Mouse (Mus musculus) heart, embryonic 10.5 days (tissue): Measurements from ENCODE around the gene Cnfn. TPM values are rescaled to one million over a fixed set of nuclear protein-coding genes. Genes with fewer than 3 reads are reported as not detected.

Source experiments
- DNase-seq: peaks from one replicate; pipeline ENCODE4 v3.0.0-alpha.2; 2017; ENCODE audit warnings: low spot score
- H3K27ac ChIP-seq: fragments of 300-500 bp; sonication (generic); 2 replicates; pipeline ENCODE4 v1.5.1; 2016; ENCODE audit warnings: mild to moderate bottlenecking
- H3K27me3 ChIP-seq: fragments of 300-500 bp; sonication (generic); 2 replicates; pipeline ENCODE4 v1.6.1; 2016; ENCODE audit warnings: mild to moderate bottlenecking; ENCODE audit not compliant: poor library complexity, insufficient read depth, severe bottlenecking
- H3K36me3 ChIP-seq: fragments of 300-500 bp; sonication (generic); 2 replicates; pipeline ENCODE4 v1.6.1; 2016; ENCODE audit warnings: mild to moderate bottlenecking, moderate library complexity
- H3K4me1 ChIP-seq: fragments of 300-500 bp; sonication (generic); 2 replicates; pipeline ENCODE4 v1.6.1; 2016; ENCODE audit warnings: mild to moderate bottlenecking
- H3K4me3 ChIP-seq: fragments of 300-500 bp; sonication (generic); 2 replicates; pipeline ENCODE4 v1.5.1; 2016; ENCODE audit warnings: mild to moderate bottlenecking, moderate library complexity
- H3K9me3 ChIP-seq: fragments of 300-500 bp; sonication (generic); 2 replicates; pipeline ENCODE4 v1.6.1; 2016; ENCODE audit warnings: mild to moderate bottlenecking, moderate library complexity
- WGBS: fragments of 180-500 bp; shearing (Covaris S2); methylation state at CpG from one replicate; pipeline ENCODE4 v1.1.7; 2016; 5-methylcytosine and 5-hydroxymethylcytosine counted together
- polyA plus RNA-seq: library from polyadenylated mRNA; unstranded; fragments of >200 nt; fragmentation: Nextera tagmentation; extraction: Ambion mirVana; gene quantifications from 2 replicates; pipeline ENCODE4 v1.2.1, GENCODE M21; 2016

Cnfn gene
- polyA plus RNA-seq, 1 experiment from 2014 or later: not detected

GRCm38 (mm10) chr7:25377100-25377700, 7.7 kb upstream of the Cnfn start:
- WGBS: 33% methylated on average over 8 of the region's 8 CpGs
- peaks cover 7% of the 10 kb centered on the region; the same call in 1 of the 2 replicates for H3K27me3 ChIP-seq
- H3K27ac ChIP-seq: peak overlapping the region; percentile 67; the same call in 1 of the 2 replicates
- peak overlapping the region; percentile 59 for H3K4me3 ChIP-seq
- H3K36me3 ChIP-seq: no peaks in the 10 kb centered on the region
- no peaks in the 10 kb centered on the region for H3K9me3 ChIP-seq
- no peak for DNase-seq
- peaks cover 32% of the 10 kb centered on the region for H3K4me1 ChIP-seq

- Histone ChIP-seq H3K27ac (peak overlapping the region; percentile 67), H3K9me3 (no peaks in the 10 kb centered on the region), H3K27me3 (peaks cover 7% of the 10 kb centered on the region; the same call in 1 of the 2 replicates), H3K4me3 (peak overlapping the region; percentile 59), H3K4me1 (peaks cover 32% of the 10 kb centered on the region), H3K36me3 (no peaks in the 10 kb centered on the region)
- 3% methylated on average over 17 of the region's 17 CpGs for WGBS
- peak; percentile 93 for DNase-seq
These were observed 7.0 kb upstream of the Cnfn start for GRCm38 (mm10) chr7:25376556-25376955.

GRCm38 (mm10) chr7:25372441-25372840, 2.9 kb upstream of the Cnfn start:
- Histone ChIP-seq H3K9me3 (no peaks in the 10 kb centered on the region), H3K4me3 (no peak overlapping the region), H3K4me1 (peaks cover 21% of the 10 kb centered on the region), H3K36me3 (no peaks in the 10 kb centered on the region), H3K27ac (no peak overlapping the region), H3K27me3 (peaks cover 37% of the 10 kb centered on the region)
- WGBS: 83% methylated on average over 5 of the region's 5 CpGs
- no peak for DNase-seq

- peaks cover 12% of the 10 kb centered on the region for H3K36me3 ChIP-seq
- H3K27ac ChIP-seq: no peak overlapping the region
- H3K4me1 ChIP-seq: peaks cover 8% of the 10 kb centered on the region; the same call in 1 of the 2 replicates
- no peaks in the 10 kb centered on the region for H3K9me3 ChIP-seq
- H3K4me3 ChIP-seq: no peak overlapping the region
- DNase-seq: no peak
- H3K27me3 ChIP-seq: peaks cover 68% of the 10 kb centered on the region
- WGBS: 24% methylated on average over 12 of the region's 12 CpGs
These were observed 1.2 kb downstream of the Cnfn start for GRCm38 (mm10) chr7:25368333-25368732.

- peaks cover 15% of the 10 kb centered on the region for H3K36me3 ChIP-seq
- H3K27me3 ChIP-seq: peaks cover 68% of the 10 kb centered on the region
- peaks cover 8% of the 10 kb centered on the region; the same call in 1 of the 2 replicates for H3K4me1 ChIP-seq
- H3K27ac ChIP-seq: no peak overlapping the region
- no peak for DNase-seq
- H3K4me3 ChIP-seq: peak overlapping the region; percentile 37
- 3% methylated on average over 33 of the region's 33 CpGs for WGBS
- no peaks in the 10 kb centered on the region for H3K9me3 ChIP-seq
These were observed 1.8 kb downstream of the Cnfn start for GRCm38 (mm10) chr7:25367632-25368293.

DNA sequence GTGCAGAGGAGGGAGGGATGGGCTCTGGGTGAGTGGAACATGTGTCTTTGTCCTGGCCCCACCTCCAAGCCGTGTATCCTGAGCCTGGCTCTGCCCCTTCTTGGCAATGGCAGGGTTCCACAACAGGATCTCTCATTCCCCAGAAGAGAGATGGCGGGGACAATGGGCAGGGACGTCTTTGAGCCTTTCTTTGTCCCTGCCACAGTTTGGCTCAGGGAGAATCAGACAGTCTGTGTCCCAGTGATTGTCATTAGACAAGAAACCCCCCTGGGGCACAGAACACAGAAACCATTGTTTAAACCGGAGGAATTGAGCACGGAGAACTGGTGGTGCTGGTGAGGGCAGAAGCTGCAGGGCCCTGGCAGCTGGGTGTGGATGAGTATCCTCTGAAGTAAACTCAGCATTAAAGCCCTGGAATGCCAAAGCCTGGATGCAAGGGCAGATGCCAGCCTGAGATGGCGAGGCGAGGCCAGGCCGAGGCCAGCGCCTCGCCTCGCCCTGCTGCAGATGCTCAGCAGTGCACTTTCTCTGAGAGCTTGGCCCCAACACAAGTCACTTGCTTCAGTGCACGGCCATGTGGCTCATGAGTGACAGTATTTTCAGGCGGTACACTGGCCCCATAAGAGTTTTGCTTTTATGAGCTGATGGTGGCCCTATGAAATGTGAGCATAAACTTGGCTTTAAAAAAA, 3.4 kb downstream of the Cnfn start:
- DNase-seq: no peak
- no peak overlapping the region for H3K27ac ChIP-seq
- H3K4me3 ChIP-seq: no peak overlapping the region
- H3K4me1 ChIP-seq: peaks cover 8% of the 10 kb centered on the region; the same call in 1 of the 2 replicates
- peaks cover 24% of the 10 kb centered on the region for H3K36me3 ChIP-seq
- peaks cover 67% of the 10 kb centered on the region for H3K27me3 ChIP-seq
- 54% methylated on average over 13 of the region's 13 CpGs for WGBS
- no peaks in the 10 kb centered on the region for H3K9me3 ChIP-seq

DNA sequence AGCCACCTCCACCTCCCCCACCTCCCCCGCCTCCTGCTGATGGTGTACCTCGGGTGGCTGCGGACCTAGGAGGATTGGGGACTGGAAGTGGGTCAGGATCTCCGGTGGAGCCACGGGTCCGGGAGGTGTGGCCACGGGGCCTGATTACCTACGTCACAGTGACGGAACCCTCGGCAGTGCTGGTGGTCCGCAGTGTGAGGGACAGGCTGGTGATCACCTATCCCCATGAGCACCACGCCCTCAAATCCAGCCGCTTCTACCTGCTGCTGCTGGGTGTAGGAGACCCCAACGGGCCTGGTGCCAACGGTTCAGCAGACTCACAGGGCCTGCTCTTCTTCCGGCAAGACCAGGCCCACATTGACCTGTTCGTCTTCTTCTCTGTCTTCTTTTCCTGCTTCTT, 5.9 kb downstream of the Cnfn start:
- DNase-seq: no peak
- no peak overlapping the region for H3K27ac ChIP-seq
- H3K27me3 ChIP-seq: peaks cover 43% of the 10 kb centered on the region
- H3K9me3 ChIP-seq: no peaks in the 10 kb centered on the region
- H3K36me3 ChIP-seq: peaks cover 48% of the 10 kb centered on the region
- H3K4me1 ChIP-seq: peaks cover 9% of the 10 kb centered on the region; the same call in 1 of the 2 replicates
- no peak overlapping the region for H3K4me3 ChIP-seq
- 93% methylated on average over 17 of the region's 17 CpGs for WGBS

DNA sequence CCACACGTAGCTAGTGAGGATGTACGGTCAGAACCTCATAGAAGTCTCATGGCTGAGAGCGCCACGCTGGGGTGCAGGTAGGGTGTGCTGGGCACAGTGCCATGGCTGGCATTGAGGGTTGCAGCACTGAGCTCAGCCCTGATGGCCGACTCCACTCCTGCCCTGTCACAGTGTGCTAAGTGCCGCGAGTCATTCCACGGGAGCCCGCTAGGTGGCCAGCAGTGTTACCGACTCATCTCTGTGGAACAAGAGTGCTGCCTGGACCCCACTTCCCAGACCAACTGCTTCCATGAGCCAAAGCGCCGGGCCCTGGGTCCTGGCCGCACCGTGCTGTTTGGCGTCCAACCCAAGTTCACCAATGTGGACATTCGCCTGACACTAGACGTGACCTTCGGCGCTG, 6.4 kb downstream of the Cnfn start:
- Histone ChIP-seq H3K27me3 (peaks cover 38% of the 10 kb centered on the region), H3K36me3 (peaks cover 53% of the 10 kb centered on the region), H3K4me3 (no peak overlapping the region), H3K27ac (no peak overlapping the region), H3K4me1 (peaks cover 13% of the 10 kb centered on the region), H3K9me3 (no peaks in the 10 kb centered on the region)
- no peak for DNase-seq
- WGBS: 82% methylated on average over 19 of the region's 19 CpGs

DNA sequence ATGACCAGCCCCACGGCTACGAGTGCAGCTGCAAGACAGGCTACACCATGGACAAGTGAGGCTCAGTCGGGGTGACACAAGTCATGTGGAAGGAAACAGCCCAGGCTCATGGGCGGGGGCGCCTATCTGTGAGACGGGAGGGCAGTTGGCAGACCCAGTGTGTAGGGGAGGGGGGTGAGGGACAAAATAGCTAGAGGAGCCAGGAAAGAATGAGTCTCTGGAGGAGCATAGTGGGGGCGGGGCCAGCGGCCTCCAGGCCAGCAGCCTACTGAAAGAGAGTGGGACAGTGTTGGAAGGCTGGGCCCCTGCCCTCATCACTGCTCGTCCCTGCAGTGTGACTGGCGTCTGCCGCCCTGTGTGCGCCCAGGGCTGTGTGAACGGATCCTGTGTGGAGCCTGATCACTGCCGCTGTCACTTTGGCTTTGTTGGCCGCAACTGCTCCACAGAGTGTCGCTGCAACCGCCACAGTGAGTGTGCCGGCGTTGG, 10.8 kb downstream of the Cnfn start:
- Histone ChIP-seq H3K9me3 (no peaks in the 10 kb centered on the region), H3K4me1 (peaks cover 7% of the 10 kb centered on the region), H3K27ac (0 out of 2 replicates have a peak overlapping the region, but pooled peaks have one; percentile 6), H3K36me3 (peaks cover 79% of the 10 kb centered on the region), H3K27me3 (no peaks in the 10 kb centered on the region), H3K4me3 (no peak overlapping the region)
- 81% methylated on average over 19 of the region's 19 CpGs for WGBS
- DNase-seq: no peak

DNA sequence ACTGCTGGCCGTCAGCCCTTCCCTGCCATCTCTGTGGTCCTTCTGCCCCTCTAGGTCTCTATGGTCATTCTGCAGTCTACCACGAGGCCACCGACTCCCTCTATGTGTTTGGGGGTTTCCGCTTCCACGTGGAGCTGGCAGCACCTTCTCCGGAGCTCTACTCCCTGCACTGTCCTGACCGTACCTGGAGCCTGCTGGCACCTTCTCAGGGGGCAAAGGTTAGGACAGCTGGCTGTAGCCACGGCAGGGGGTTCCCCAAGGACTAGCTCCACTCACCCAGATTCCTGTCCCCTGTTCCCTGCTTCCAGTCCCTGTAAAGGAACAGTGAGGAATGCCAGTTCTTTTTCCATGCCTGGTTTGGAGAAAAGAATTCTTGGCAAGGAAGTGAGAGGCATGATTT, 20.7 kb downstream of the Cnfn start:
- no peak for DNase-seq
- no peaks in the 10 kb centered on the region for H3K27me3 ChIP-seq
- no peak overlapping the region for H3K27ac ChIP-seq
- H3K9me3 ChIP-seq: peaks cover 11% of the 10 kb centered on the region; the same call in 1 of the 2 replicates
- H3K36me3 ChIP-seq: peaks cover 72% of the 10 kb centered on the region
- WGBS: 84% methylated on average over 8 of the region's 8 CpGs
- H3K4me1 ChIP-seq: peaks cover 8% of the 10 kb centered on the region; the same call in 1 of the 2 replicates
- H3K4me3 ChIP-seq: no peak overlapping the region

DNA sequence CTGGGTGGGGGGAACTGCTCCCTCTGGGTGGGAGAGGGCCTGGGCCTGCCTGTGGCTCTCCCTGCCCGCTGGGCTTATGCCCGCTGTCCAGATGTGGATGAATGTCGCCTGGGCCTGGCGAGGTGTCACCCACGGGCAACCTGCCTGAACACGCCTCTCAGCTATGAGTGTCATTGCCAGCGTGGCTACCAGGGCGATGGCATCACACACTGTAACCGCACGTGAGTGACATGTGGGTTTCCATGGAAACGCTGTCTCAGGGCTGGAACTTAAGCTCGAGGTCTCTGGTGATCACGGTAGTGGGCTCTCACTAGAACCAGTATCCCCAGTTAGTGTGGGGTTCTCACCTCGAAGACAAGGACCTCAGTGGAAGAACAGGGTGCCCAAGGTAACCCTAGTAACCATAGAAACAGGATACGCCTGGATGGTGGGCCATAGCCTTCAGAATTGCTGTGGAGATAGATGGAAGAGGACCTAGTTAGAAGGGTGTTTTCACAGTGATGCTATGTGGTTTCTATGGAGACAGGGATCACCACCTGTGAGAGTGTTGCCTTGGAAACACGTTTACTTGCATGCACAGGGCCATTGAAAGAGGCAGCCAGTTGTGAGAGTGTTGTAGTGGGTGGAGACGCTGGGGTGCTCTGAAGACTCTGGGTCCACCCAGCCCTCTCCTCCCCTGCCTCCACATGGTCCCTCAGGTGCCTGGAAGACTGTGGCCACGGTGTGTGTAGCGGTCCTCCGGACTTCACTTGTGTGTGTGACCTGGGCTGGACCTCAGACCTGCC, 28.3 kb downstream of the Cnfn start:
- H3K4me1 ChIP-seq: peaks cover 8% of the 10 kb centered on the region; the same call in 1 of the 2 replicates
- no peak overlapping the region for H3K4me3 ChIP-seq
- WGBS: 87% methylated on average over 20 of the region's 20 CpGs
- H3K9me3 ChIP-seq: no peaks in the 10 kb centered on the region
- H3K36me3 ChIP-seq: peaks cover 62% of the 10 kb centered on the region
- no peaks in the 10 kb centered on the region for H3K27me3 ChIP-seq
- DNase-seq: no peak
- no peak overlapping the region for H3K27ac ChIP-seq

GRCm38 (mm10) chr7:25339329-25339728, 30.2 kb downstream of the Cnfn start:
- peaks cover 79% of the 10 kb centered on the region for H3K36me3 ChIP-seq
- no peak overlapping the region for H3K4me3 ChIP-seq
- no peaks in the 10 kb centered on the region for H3K9me3 ChIP-seq
- no peak for DNase-seq
- H3K4me1 ChIP-seq: no peaks in the 10 kb centered on the region
- no peak overlapping the region for H3K27ac ChIP-seq
- H3K27me3 ChIP-seq: no peaks in the 10 kb centered on the region
- WGBS: 86% methylated on average over 9 of the region's 9 CpGs
